Mouse (Mus musculus) heart, embryonic 14.5 days (tissue): Measurements from ENCODE around the gene Cog5. TPM values are rescaled to one million over a fixed set of nuclear protein-coding genes. Genes with fewer than 3 reads are reported as not detected.

Experiments
- ATAC-seq: fragments of 200-750 bp; cut with Nextera tagmentation; 2 replicates; pipeline ENCODE4 v1.8.0; 2017; ENCODE audit warnings: low read depth, moderate TSS enrichment; ENCODE audit not compliant: insufficient number of reproducible peaks, insufficient read depth, low FRiP score
- H3K27ac ChIP-seq, 2 experiments: fragments of 200-500 bp in 1 of 2; fragments of 300-500 bp in 1 of 2; sonication (generic) in 1 of 2; replicated peaks in 1 of 2; 2 replicates each; pipeline ENCODE4 v1.5.1; 2012 to 2014; ENCODE audit warnings: low read depth in 2 of 2, low read length in 2 of 2, control low read depth in 1 of 2, mild to moderate bottlenecking in 1 of 2, mixed read lengths in 1 of 2; ENCODE audit not compliant: control insufficient read depth in 1 of 2, insufficient read depth in 1 of 2
- H3K27me3 ChIP-seq: fragments of 300-500 bp; sonication (generic); 2 replicates; pipeline ENCODE4 v1.6.1; 2014; ENCODE audit warnings: mild to moderate bottlenecking, low read length, control low read depth; ENCODE audit not compliant: control insufficient read depth, insufficient read depth
- H3K36me3 ChIP-seq: fragments of 300-500 bp; sonication (generic); 2 replicates; pipeline ENCODE4 v1.6.1; 2014; ENCODE audit warnings: mild to moderate bottlenecking, control low read depth, low read length, mixed read lengths; ENCODE audit not compliant: control insufficient read depth, insufficient read depth
- H3K4me1 ChIP-seq, 2 experiments: fragments of 200-500 bp in 1 of 2; fragments of 300-500 bp in 1 of 2; sonication (generic) in 1 of 2; 2 replicates each; pipeline ENCODE4 v1.6.1; 2012 to 2014; ENCODE audit warnings: low read length in 2 of 2, control low read depth in 1 of 2, mixed read lengths in 1 of 2; ENCODE audit not compliant: control insufficient read depth in 2 of 2, insufficient read depth in 2 of 2
- H3K4me2 ChIP-seq: fragments of 300-500 bp; sonication (generic); 2 replicates; pipeline ENCODE4 v1.6.1; 2014; ENCODE audit warnings: mild to moderate bottlenecking, low read length
- H3K4me3 ChIP-seq, 2 experiments: fragments of 200-500 bp in 1 of 2; fragments of 300-500 bp in 1 of 2; sonication (generic) in 1 of 2; 2 replicates each; pipeline ENCODE4 v1.5.1; 2012 to 2014; ENCODE audit warnings: low read length in 2 of 2, mild to moderate bottlenecking in 2 of 2, control low read depth in 1 of 2, low read depth in 1 of 2, moderate library complexity in 1 of 2; ENCODE audit not compliant: control insufficient read depth in 1 of 2, insufficient read depth in 1 of 2
- H3K9ac ChIP-seq: fragments of 300-500 bp; sonication (generic); 2 replicates; pipeline ENCODE4 v1.6.1; 2014; ENCODE audit warnings: mild to moderate bottlenecking, low read length
- H3K9me3 ChIP-seq: fragments of 300-500 bp; sonication (generic); 2 replicates; pipeline ENCODE4 v1.6.1; 2016; ENCODE audit warnings: low read length, control low read depth; ENCODE audit not compliant: control insufficient read depth
- WGBS: fragments of 180-500 bp; shearing (Covaris S2); extraction: QIAGEN DNeasy Blood & Tissue Kit; methylation state at CpG from one replicate; pipeline ENCODE4 v1.1.7; 2014; 5-methylcytosine and 5-hydroxymethylcytosine counted together
- polyA plus RNA-seq: library from polyadenylated mRNA; unstranded; fragments of >200 nt; fragmentation: Nextera tagmentation; extraction: Ambion mirVana; gene quantifications from 2 replicates; pipeline ENCODE4 v1.2.1, GENCODE M21; 2014

Gene Cog5
- polyA plus RNA-seq, 1 experiment from 2014 or later: 38.0 TPM

DNA sequence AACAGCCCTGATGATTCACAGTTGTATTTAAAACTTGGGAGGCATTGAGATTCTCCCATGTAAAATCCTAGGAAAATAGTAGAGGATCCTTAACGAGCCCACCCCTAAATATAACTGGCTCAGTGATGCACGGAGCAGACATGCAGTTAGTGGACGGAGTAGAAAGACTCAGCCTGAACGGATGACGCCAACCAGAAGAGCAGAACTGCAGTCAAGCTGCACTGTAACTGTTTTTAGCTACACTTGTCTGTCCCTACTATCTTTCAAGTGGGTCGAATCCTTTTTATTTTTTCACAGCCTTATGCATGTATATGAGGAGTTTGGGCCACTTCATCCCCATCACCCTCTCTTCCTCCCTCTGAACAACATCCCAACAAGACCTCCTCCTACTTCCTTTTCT is 331.1 kb downstream of the Cog5 start:
- Histone ChIP-seq H3K4me2 (no peak overlapping the region), H3K27me3 (no peaks in the 10 kb centered on the region), H3K4me1 (peaks cover 3% of the 10 kb centered on the region in 2 experiments; a peak in 2 of 4 replicates), H3K4me3 (no peak overlapping the region), H3K36me3 (no peaks in the 10 kb centered on the region), H3K9me3 (no peaks in the 10 kb centered on the region), H3K27ac (no peak overlapping the region), H3K9ac (no peak overlapping the region)
- no peak for ATAC-seq
- WGBS: 61% methylated on average over 6 of the region's 6 CpGs

DNA sequence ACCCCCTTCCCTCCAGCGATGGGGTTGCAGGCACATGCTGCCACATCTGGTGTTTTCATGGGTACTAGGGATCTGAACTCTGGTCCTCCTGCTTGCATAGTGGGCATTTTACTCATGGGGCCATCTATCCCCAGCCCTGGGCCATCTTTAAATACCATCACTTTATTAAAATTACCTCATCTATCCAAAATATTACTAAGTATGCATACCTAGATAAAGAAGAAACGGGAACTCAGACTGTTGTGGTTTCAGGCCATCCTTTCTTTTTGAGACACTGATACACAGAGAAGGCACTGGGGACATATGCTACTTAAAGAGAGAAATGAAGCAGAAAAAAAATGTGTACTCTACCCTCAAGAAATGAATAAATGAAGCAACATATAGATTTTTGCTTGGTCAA is 331.8 kb downstream of the Cog5 start:
- 95% methylated on average over 2 of the region's 2 CpGs for WGBS
- no peak overlapping the region for H3K9ac ChIP-seq
- no peak overlapping the region for H3K4me3 ChIP-seq
- H3K27me3 ChIP-seq: no peaks in the 10 kb centered on the region
- H3K4me1 ChIP-seq: peaks cover 3% of the 10 kb centered on the region in 2 experiments; a peak in 2 of 4 replicates
- ATAC-seq: no peak
- H3K4me2 ChIP-seq: no peak overlapping the region
- H3K9me3 ChIP-seq: no peaks in the 10 kb centered on the region
- H3K27ac ChIP-seq: no peak overlapping the region
- no peaks in the 10 kb centered on the region for H3K36me3 ChIP-seq

Other genes starting within 250 kb of the Cog5 start
- 10.8 and 12.6 TPM in 2 replicates for gene Cbll1, start 155.3 kb upstream of the Cog5 start, polyA plus RNA-seq
- 0.19 and 0.32 TPM in 2 replicates for gene Slc26a4, start 94.9 kb upstream of the Cog5 start, polyA plus RNA-seq
- 49.4 and 51.0 TPM in 2 replicates for gene Bcap29, start 20.2 kb upstream of the Cog5 start, polyA plus RNA-seq
- gene Dus4l, start within 50 bp of the Cog5 start, polyA plus RNA-seq: 6.8 and 8.2 TPM in 2 replicates
- 12.8 and 15.3 TPM in 2 replicates for gene Gpr22, start 59.1 kb downstream of the Cog5 start, polyA plus RNA-seq